Mouse (Mus musculus) heart, postnatal 0 days (tissue): ENCODE results near the gene Dennd6a. TPM values are rescaled to one million over a fixed set of nuclear protein-coding genes. Genes with fewer than 3 reads are reported as not detected.

Source experiments
- ATAC-seq: fragments of 200-750 bp; cut with Nextera tagmentation; 2 replicates; pipeline ENCODE4 v1.8.0; 2017; ENCODE audit warnings: low read depth, moderate number of reproducible peaks, moderate library complexity; ENCODE audit not compliant: insufficient read depth
- DNase-seq: peaks from one replicate; pipeline ENCODE4 v3.0.0-alpha.2; 2016; ENCODE audit warnings: low spot score
- H3K27ac ChIP-seq: fragments of 300-500 bp; sonication (generic); 2 replicates; pipeline ENCODE4 v1.5.1; 2014; ENCODE audit warnings: low read depth, mild to moderate bottlenecking
- H3K27me3 ChIP-seq: fragments of 300-500 bp; sonication (generic); 2 replicates; pipeline ENCODE4 v1.6.1; 2014; ENCODE audit warnings: low read length, mixed read lengths; ENCODE audit not compliant: control insufficient read depth, insufficient read depth
- H3K36me3 ChIP-seq: fragments of 300-500 bp; sonication (generic); replicated peaks from 2 replicates; pipeline ENCODE4 v1.6.1; 2014; ENCODE audit warnings: low read length, mixed read lengths; ENCODE audit not compliant: control insufficient read depth, insufficient read depth
- H3K4me1 ChIP-seq: fragments of 300-500 bp; sonication (generic); 2 replicates; pipeline ENCODE4 v1.6.1; 2014; ENCODE audit warnings: antibody characterized with exemption; ENCODE audit not compliant: control insufficient read depth, insufficient read depth
- H3K4me2 ChIP-seq: fragments of 300-500 bp; sonication (generic); 2 replicates; pipeline ENCODE4 v1.6.1; 2014; ENCODE audit warnings: low read depth, mild to moderate bottlenecking, low read length, moderate library complexity
- H3K4me3 ChIP-seq: fragments of 300-500 bp; sonication (generic); 2 replicates; pipeline ENCODE4 v1.5.1; 2014; ENCODE audit warnings: low read depth, low read length
- H3K9ac ChIP-seq: fragments of 300-500 bp; sonication (generic); replicated peaks from 2 replicates; pipeline ENCODE4 v1.6.1; 2014; ENCODE audit warnings: low read depth, low read length, mixed read lengths
- H3K9me3 ChIP-seq: fragments of 300-500 bp; sonication (generic); replicated peaks from 2 replicates; pipeline ENCODE4 v1.6.1; 2016; ENCODE audit warnings: low read length; ENCODE audit not compliant: control insufficient read depth
- CTCF ChIP-seq: IDR thresholded peaks from 2 replicates; pipeline ENCODE4 v1.5.1; 2016; ENCODE audit warnings: antibody characterized with exemption, control low read depth, low read depth
- EP300 ChIP-seq: IDR thresholded peaks from 2 replicates; pipeline ENCODE4 v1.6.1; 2016; ENCODE audit warnings: antibody characterized with exemption, low read depth
- WGBS: fragments of 180-500 bp; shearing (Covaris S2); extraction: QIAGEN DNeasy Blood & Tissue Kit; methylation state at CpG from one replicate; pipeline ENCODE4 v1.1.7; 2014; 5-methylcytosine and 5-hydroxymethylcytosine counted together
- polyA plus RNA-seq: library from polyadenylated mRNA; unstranded; fragments of >200 nt; fragmentation: Nextera tagmentation; extraction: Ambion mirVana; gene quantifications from 2 replicates; pipeline ENCODE4 v1.2.1, GENCODE M21; 2015
- total RNA-seq: library from RNA; depleted of rRNA; stranded (reverse); fragments of >200 nt; gene quantifications from 2 replicates; pipeline ENCODE4 v1.2.3, GENCODE M21; 2014; ENCODE audit warnings: low replicate concordance

The Dennd6a gene
- total and polyA plus RNA-seq, 2 experiments from 2014 or later = 16.0 to 32.4 TPM

GRCm38 (mm10) chr14:26540577-26540976 is 33.1 kb upstream of the Dennd6a start:
- TF ChIP-seq CTCF (no peak), EP300 (no peak)

GRCm38 (mm10) chr14:26542136-26542535 is 31.5 kb upstream of the Dennd6a start:
- ATAC-seq = no peak
- WGBS = 88% methylated on average over 1 of the region's 1 CpGs
- H3K9me3 ChIP-seq = no peaks in the 10 kb centered on the region

More at GRCm38 (mm10) chr14:26540577-26540976, 33.1 kb upstream of the Dennd6a start:
- Histone ChIP-seq H3K36me3 (no peaks in the 10 kb centered on the region), H3K4me1 (no peaks in the 10 kb centered on the region), H3K4me3 (no peak overlapping the region), H3K4me2 (no peak overlapping the region), H3K9me3 (no peaks in the 10 kb centered on the region), H3K9ac (no peak overlapping the region), H3K27me3 (no peaks in the 10 kb centered on the region), H3K27ac (no peak overlapping the region)
- ATAC-seq = peak; percentile 36; the same call in 1 of the 2 replicates
- peak; percentile 38 for DNase-seq
- WGBS = 37% methylated on average over 1 of the region's 1 CpGs

GRCm38 (mm10) chr14:26547516-26548488 is 25.9 kb upstream of the Dennd6a start:
- no peak for ATAC-seq
- Histone ChIP-seq H3K9ac (no peak overlapping the region), H3K4me1 (no peaks in the 10 kb centered on the region), H3K9me3 (no peaks in the 10 kb centered on the region), H3K27me3 (no peaks in the 10 kb centered on the region), H3K4me2 (no peak overlapping the region), H3K27ac (no peak overlapping the region), H3K36me3 (no peaks in the 10 kb centered on the region), H3K4me3 (no peak overlapping the region)
- no peak for TF ChIP-seq CTCF
- no peak for TF ChIP-seq EP300
- no peak for DNase-seq
- 77% methylated on average over 10 of the region's 10 CpGs for WGBS

More at GRCm38 (mm10) chr14:26542136-26542535, 31.5 kb upstream of the Dennd6a start:
- H3K4me1 ChIP-seq = no peaks in the 10 kb centered on the region
- H3K27ac ChIP-seq = no peak overlapping the region
- no peak overlapping the region for H3K4me3 ChIP-seq
- TF ChIP-seq EP300 = no peak
- TF ChIP-seq CTCF = no peak
- H3K36me3 ChIP-seq = no peaks in the 10 kb centered on the region
- H3K27me3 ChIP-seq = no peaks in the 10 kb centered on the region
- H3K4me2 ChIP-seq = no peak overlapping the region
- no peak overlapping the region for H3K9ac ChIP-seq
- no peak for DNase-seq

GRCm38 (mm10) chr14:26550712-26551111 is 22.9 kb upstream of the Dennd6a start:
- Histone ChIP-seq H3K27ac (no peak overlapping the region), H3K9ac (no peak overlapping the region), H3K27me3 (no peaks in the 10 kb centered on the region), H3K4me1 (no peaks in the 10 kb centered on the region), H3K9me3 (no peaks in the 10 kb centered on the region), H3K4me2 (no peak overlapping the region), H3K4me3 (no peak overlapping the region), H3K36me3 (no peaks in the 10 kb centered on the region)
- ATAC-seq (no peak), DNase-seq (no peak)
- WGBS = 89% methylated on average over 8 of the region's 8 CpGs
- TF ChIP-seq CTCF (no peak), EP300 (no peak)

GRCm38 (mm10) chr14:26552441-26552840 is 21.2 kb upstream of the Dennd6a start:
- no peaks in the 10 kb centered on the region for H3K27me3 ChIP-seq
- no peaks in the 10 kb centered on the region for H3K9me3 ChIP-seq
- no peak overlapping the region for H3K9ac ChIP-seq
- no peaks in the 10 kb centered on the region for H3K4me1 ChIP-seq
- no peak overlapping the region for H3K4me3 ChIP-seq
- no peak for DNase-seq
- no peak overlapping the region for H3K4me2 ChIP-seq
- H3K27ac ChIP-seq = no peak overlapping the region
- TF ChIP-seq CTCF (no peak), EP300 (no peak)
- WGBS = 80% methylated on average over 2 of the region's 2 CpGs
- no peak for ATAC-seq
- no peaks in the 10 kb centered on the region for H3K36me3 ChIP-seq
